Mouse (Mus musculus): Measurements from ENCODE around the gene Cfap54. TPM values are rescaled to one million over a fixed set of nuclear protein-coding genes. Genes with fewer than 3 reads are reported as not detected.

Gene Cfap54
- polyA plus RNA-seq, 1 experiment from 2014 or later: 3.1 TPM

DNA sequence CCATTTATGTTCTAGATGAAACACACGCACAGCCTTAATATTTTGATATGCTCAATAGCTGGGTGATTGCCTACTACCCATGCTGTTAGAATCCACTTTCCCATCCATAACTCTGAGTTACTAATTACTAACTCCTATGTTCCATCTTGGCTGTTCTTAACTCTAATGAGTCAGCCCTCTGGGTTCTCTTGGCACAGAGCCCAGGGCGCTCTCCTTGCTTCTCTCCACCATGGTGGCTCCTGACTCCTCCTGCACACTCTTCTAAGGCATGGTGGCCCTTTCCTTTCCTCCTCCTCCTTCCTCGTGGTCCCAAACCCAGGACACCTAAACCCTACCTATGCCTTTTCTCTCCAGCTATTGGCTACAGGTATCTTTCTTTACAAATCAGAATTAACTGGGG, 153.2 kb downstream of the Cfap54 start:
- H3K27me3 ChIP-seq: no peaks in the 10 kb centered on the region
- ChIA-PET CTCF (interaction anchor here (1.3 kb wide), 1 partner anchor 12 kb away, joined by 3 read pairs; no protein-coding TSS in a partner anchor), POLR2A (no interaction called here)
- no peak for TF ChIP-seq CTCF (IDR thresholded peaks at IDR 0.05)
- in situ Hi-C loops (cut with MboI; ENCODE audit: low pct_unique_long_range_greater_than_20kb): no loop called here
- DNase-seq (ENCODE audit: low read depth, low spot score): peak; percentile 38
- ATAC-seq: peak; percentile 21

DNA sequence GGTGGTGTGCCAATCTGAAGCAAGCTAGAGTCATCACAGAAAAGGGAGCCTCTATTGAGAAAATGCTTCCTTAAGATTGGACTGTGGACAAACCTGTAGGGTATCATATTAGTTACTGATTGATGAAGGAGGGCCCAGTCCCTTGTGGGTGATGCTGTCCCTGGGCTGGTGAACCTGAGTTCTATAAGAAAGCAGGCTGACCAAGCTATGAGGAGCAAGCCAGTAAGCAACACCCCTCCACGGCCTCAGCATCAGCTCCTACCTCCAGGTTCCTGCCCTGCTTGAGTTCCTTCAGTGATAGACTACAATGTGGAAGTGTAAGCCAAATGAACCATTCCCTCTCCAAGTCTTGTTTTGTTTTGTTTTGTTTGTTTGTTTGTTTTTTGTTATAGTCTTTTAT, 162.9 kb downstream of the Cfap54 start:
- H3K27me3 ChIP-seq: no peaks in the 10 kb centered on the region
- DNase-seq (ENCODE audit: low read depth, low spot score) (no peak), ATAC-seq (no peak)
- TF ChIP-seq CTCF (IDR thresholded peaks at IDR 0.05): no peak
- ChIA-PET CTCF (no interaction called here), POLR2A (no interaction called here)
- in situ Hi-C loops (cut with MboI; ENCODE audit: low pct_unique_long_range_greater_than_20kb): no loop called here

DNA sequence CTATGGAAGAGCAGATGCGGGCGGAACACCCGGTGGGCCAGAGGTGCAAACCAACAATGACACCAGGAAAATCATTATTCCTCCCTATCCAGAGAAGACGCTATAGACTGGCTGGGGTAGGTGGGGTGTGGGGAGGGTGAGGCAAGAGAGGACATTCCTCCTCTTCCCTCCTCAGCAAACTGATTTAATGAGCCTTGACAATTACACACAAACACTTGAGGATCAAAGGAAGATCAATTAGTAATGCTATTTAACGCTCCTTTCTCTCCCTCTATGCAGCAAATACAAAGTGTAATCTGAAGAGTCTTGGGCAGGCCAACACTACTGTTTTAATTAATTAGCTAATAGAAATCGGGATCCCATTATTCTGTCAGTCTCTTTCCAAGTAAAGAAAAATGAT, 174.2 kb downstream of the Cfap54 start:
- ATAC-seq (no peak), DNase-seq (ENCODE audit: low read depth, low spot score) (no peak)
- in situ Hi-C loops (cut with MboI; ENCODE audit: low pct_unique_long_range_greater_than_20kb): no loop called here
- no peak for TF ChIP-seq CTCF (IDR thresholded peaks at IDR 0.05)
- ChIA-PET POLR2A (no interaction called here), CTCF (no interaction called here)
- no peaks in the 10 kb centered on the region for H3K27me3 ChIP-seq

DNA sequence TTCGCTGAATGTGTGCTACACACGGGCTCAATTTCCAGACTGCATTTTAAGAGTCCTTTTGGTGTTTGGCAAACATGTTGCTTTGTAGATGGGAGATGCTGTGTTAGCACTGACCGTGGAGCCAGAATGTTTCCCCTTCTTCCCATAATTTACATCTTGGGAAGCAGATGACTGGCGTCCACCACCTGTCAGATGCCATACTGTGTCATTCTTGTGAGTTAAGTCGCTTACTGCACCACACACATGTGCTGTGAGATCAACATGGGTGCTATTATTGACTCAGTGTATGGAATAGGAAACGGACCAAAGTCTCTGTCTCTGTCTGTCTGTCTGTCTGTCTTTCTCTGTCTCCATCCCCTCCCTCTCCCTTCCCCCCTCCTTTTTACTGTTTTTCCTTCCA, 193.0 kb downstream of the Cfap54 start:
- no peak for TF ChIP-seq CTCF (IDR thresholded peaks at IDR 0.05)
- no peak for ATAC-seq
- CTCF ChIA-PET: no interaction called here
- in situ Hi-C loops (cut with MboI; ENCODE audit: low pct_unique_long_range_greater_than_20kb): no loop called here
- POLR2A ChIA-PET: no interaction called here
- H3K27me3 ChIP-seq: peaks cover 16% of the 10 kb centered on the region
- no peak for DNase-seq (ENCODE audit: low read depth, low spot score)

DNA sequence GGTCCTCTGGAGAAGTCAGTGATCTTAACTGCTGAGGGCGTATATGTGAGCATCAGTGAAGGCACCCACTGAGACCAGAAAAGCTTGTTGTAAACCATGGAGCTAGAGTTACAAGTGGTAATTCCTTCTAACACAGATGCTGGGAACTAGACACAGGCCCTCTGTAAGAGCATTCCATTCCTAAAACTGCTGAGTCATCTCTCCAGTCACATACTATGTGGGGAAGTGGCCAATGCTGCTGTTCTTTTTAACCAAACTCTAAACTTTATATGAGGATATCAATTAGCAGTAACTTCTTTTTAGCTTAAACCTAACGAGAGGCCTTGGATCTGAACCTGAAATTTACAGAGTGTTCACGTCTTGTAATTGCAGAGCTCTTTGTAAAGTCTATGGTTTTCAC, 203.4 kb downstream of the Cfap54 start:
- POLR2A ChIA-PET: no interaction called here
- H3K27me3 ChIP-seq: peaks cover 4% of the 10 kb centered on the region
- in situ Hi-C loops (cut with MboI; ENCODE audit: low pct_unique_long_range_greater_than_20kb): no loop called here
- CTCF ChIA-PET: no interaction called here
- DNase-seq (ENCODE audit: low read depth, low spot score) (no peak), ATAC-seq (no peak)
- TF ChIP-seq CTCF (IDR thresholded peaks at IDR 0.05): no peak

DNA sequence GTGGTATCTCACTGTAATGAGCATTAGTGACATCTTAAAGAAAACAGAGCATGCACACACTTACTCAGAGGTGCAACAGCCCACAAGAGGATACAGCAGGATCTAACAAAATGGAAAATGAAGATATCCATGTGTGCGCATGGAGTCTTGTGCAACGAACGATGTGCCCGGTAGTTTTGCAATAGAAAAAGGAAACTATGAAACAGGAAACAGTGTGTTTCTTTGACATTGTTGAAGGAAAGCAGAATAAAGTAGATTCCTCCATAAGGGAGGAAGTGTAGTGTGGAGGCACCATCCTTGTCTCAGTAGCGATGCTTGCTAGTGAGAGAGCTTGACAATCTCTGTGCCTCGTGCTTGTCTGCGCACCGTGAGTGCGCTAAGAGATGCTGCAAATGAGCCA, 240.4 kb downstream of the Cfap54 start:
- peaks cover 2% of the 10 kb centered on the region for H3K27me3 ChIP-seq
- DNase-seq (ENCODE audit: low read depth, low spot score) (no peak), ATAC-seq (no peak)
- POLR2A ChIA-PET: no interaction called here
- in situ Hi-C loops (cut with MboI; ENCODE audit: low pct_unique_long_range_greater_than_20kb): no loop called here
- no peak for TF ChIP-seq CTCF (IDR thresholded peaks at IDR 0.05)
- CTCF ChIA-PET: no interaction called here

DNA sequence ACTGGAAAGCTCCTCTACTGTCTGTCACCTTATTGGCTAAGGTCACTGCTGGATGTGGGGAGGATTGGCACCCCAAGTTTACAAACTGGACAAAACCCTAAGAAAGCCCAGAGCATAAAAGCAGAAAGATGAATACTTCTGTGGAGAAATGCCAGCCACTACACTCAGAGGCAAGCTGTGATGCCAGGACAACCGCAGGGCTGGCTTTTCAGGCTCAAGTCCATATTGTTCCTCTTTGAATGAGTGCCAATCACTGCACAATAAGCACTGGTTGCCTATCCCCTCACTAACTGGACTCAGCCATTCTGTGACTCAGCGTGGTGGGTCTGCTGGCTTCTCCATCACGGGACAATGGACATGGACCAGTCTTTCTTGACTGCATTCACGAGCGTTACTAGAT, 243.8 kb downstream of the Cfap54 start:
- no peak for ATAC-seq
- POLR2A ChIA-PET: no interaction called here
- CTCF ChIA-PET: interaction anchor here (1.5 kb wide), 1 partner anchor 9 kb away, joined by 3 read pairs; no protein-coding TSS in a partner anchor
- no peak for TF ChIP-seq CTCF (IDR thresholded peaks at IDR 0.05)
- peaks cover 6% of the 10 kb centered on the region for H3K27me3 ChIP-seq
- in situ Hi-C loops (cut with MboI; ENCODE audit: low pct_unique_long_range_greater_than_20kb): no loop called here
- DNase-seq (ENCODE audit: low read depth, low spot score): no peak

DNA sequence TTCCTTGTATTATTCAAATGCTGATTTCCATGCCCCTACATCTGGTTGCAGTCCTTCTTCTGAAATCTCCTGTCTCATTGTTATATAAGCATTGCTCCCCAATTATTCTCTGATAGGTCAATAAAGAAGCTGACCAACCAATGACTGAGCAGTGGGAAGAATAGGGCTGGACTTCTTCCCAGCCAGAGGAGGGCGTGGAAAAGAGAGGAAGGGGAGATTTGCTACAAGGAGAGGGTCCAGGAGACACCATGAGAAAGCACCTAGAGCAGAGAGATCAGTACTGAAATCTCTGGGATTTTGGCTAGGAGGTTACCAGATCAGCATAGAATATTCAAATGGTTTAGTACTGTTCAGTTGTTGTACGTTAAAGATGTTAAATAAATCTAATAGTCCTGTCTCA, 244.4 kb downstream of the Cfap54 start:
- ChIA-PET POLR2A (no interaction called here), CTCF (interaction anchor here (1.5 kb wide), 1 partner anchor 9 kb away, joined by 3 read pairs; no protein-coding TSS in a partner anchor)
- no peak for ATAC-seq
- in situ Hi-C loops (cut with MboI; ENCODE audit: low pct_unique_long_range_greater_than_20kb): no loop called here
- peaks cover 6% of the 10 kb centered on the region for H3K27me3 ChIP-seq
- TF ChIP-seq CTCF (IDR thresholded peaks at IDR 0.05): no peak
- no peak for DNase-seq (ENCODE audit: low read depth, low spot score)

DNA sequence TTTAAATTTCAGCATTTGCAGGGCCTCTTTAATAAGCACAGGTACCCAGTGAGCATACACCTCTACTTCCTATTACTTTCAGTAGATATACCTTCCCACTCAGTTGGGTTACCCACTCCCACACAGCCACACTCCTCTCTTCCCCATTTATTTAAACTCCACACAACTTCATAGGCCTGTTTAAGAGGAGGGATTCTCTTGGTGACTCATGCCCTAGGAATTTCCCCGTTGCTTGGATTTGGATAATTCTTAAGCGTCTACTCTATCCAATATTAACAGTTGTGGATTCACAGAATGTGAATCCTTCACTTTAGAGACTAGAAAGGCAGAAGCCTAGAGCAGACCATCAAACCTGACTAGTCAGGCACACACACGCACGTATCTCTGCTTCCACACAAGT, 259.9 kb downstream of the Cfap54 start:
- DNase-seq (ENCODE audit: low read depth, low spot score) (peak; percentile 10), ATAC-seq (peak; percentile 60)
- H3K27me3 ChIP-seq: no peaks in the 10 kb centered on the region
- TF ChIP-seq CTCF (IDR thresholded peaks at IDR 0.05): no peak
- ChIA-PET POLR2A (no interaction called here), CTCF (no interaction called here)
- in situ Hi-C loops (cut with MboI; ENCODE audit: low pct_unique_long_range_greater_than_20kb): no loop called here

DNA sequence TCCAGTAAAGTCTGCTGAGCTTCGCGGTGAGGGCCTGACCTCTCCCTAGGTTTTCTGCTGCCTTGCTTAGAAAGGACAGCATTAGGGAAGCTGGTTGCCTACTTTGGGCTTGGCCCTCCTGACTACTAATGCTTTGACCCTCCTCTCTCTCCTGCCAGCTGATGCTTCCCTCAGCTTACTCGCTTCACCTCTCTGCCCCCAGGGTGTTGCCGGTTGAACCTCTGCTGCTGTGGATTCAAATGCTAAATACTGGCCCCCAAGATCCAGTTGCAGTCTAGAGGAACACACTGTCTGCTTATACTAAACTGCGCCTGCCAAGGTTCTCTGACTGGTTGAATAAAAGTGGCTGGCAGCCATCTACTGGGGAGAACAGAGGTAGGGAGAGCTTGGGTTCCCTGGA, 263.2 kb downstream of the Cfap54 start:
- no peak for ATAC-seq
- no peak for DNase-seq (ENCODE audit: low read depth, low spot score)
- TF ChIP-seq CTCF (IDR thresholded peaks at IDR 0.05): no peak
- in situ Hi-C loops (cut with MboI; ENCODE audit: low pct_unique_long_range_greater_than_20kb): no loop called here
- ChIA-PET POLR2A (no interaction called here), CTCF (no interaction called here)
- no peaks in the 10 kb centered on the region for H3K27me3 ChIP-seq

DNA sequence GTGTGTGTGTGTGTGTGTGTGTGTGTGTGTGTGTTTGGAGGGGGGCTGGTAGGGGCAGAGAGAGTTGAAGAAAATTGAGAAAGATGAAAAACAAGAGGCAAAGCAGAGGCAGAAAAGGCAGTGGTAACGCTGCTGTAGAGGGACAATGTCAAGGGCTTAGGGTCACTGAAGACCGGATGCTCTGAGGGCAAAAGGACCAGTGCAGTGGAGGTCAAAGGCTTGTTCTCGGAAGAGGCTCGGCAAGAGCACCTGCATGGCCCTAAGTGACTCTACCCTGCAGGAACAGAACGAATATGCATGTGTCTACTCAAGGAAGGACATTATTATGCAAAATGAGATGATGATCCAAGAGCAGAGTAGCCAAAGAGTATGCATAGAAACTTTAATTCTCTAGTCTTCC, 264.5 kb downstream of the Cfap54 start:
- TF ChIP-seq CTCF (IDR thresholded peaks at IDR 0.05): no peak
- POLR2A ChIA-PET: no interaction called here

DNA sequence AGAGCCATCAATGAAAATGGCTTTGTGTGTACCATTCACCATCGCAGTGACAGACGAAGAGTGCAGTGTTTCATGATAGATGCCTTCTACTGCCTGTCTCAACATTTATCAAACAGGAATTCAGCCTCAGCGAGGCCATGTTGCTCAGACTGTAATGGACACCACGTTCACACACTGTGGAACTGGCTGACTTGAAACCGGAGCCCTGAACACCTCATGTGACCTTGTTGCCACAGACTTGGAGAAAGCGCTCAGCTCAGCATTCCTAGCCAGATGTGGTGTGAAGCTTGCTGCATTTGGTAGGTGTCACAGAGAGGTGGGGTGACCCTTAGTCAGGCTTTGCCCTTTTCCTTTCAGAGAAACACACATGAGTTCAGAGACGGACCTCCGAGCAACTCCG, 270.5 kb downstream of the Cfap54 start:
- in situ Hi-C loops (cut with MboI; ENCODE audit: low pct_unique_long_range_greater_than_20kb): no loop called here
- no peak for DNase-seq (ENCODE audit: low read depth, low spot score)
- H3K27me3 ChIP-seq: no peaks in the 10 kb centered on the region
- TF ChIP-seq CTCF (IDR thresholded peaks at IDR 0.05): no peak
- CTCF ChIA-PET: interaction anchor here (1.3 kb wide), 1 partner anchor 13 kb away, joined by 3 read pairs; no protein-coding TSS in a partner anchor
- POLR2A ChIA-PET: no interaction called here
- no peak for ATAC-seq

More for the DNA sequence above, 264.5 kb downstream of the Cfap54 start:
- in situ Hi-C loops (cut with MboI; ENCODE audit: low pct_unique_long_range_greater_than_20kb): no loop called here
- no peak for DNase-seq (ENCODE audit: low read depth, low spot score)
- CTCF ChIA-PET: no interaction called here
- ATAC-seq: no peak
- no peaks in the 10 kb centered on the region for H3K27me3 ChIP-seq

Data from Patski (cell line).